Mouse (Mus musculus) stomach, postnatal 0 days (tissue): Measurements from ENCODE around the gene Zcchc18.

ENCODE experiments used
- CTCF ChIP-seq: IDR thresholded peaks from 2 replicates; pipeline ENCODE4 v1.5.1; 2016; ENCODE audit warnings: antibody characterized with exemption, low read depth, mild to moderate bottlenecking, moderate library complexity
- EP300 ChIP-seq: optimal IDR thresholded peaks from 2 replicates; pipeline ENCODE3; 2016; ENCODE audit warnings: antibody characterized with exemption

DNA sequence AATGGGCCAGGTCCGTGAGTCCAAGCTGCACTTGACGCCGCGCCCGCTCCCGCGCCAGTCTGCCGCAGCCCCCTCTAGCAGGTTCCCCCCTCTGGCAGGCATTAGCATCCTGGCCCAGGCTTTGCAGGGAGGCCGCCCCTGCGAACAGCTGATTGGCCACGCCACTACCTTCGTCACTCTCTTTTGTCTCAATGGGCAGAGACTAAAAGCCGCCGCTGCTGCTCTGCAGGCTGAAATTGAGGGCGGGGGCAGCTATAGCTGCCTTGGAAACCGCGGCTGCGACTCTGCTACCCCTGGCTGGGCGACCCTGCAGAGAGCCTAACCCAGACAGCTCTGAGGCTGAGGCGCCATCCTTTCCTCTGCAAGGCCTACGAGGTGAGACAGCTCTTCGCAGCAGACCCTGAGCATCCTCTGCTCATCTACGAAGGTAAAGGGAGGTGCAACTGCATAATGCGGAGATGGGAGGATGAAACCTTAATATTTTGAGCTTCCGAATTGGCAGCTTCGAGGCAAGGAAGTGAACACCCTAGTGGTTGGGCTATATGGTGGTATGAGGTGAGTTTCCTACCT, at the start of gene Zcchc18:
- TF ChIP-seq CTCF (no peak), EP300 (no peak)
